Mouse (Mus musculus) left cerebral cortex, postnatal 4 days (tissue): ENCODE results near the gene Zfp65. TPM values are rescaled to one million over a fixed set of nuclear protein-coding genes. Genes with fewer than 3 reads are reported as not detected.

Experiments
- total RNA-seq, 2 experiments: library from RNA; stranded (reverse); gene quantifications; 2 replicates each; pipeline ENCODE4 v1.2.3; 2021

Zfp65 gene
- total RNA-seq, 2 experiments from 2014 or later, result 20.6 TPM

Other genes starting within 250 kb of the Zfp65 start
- gene Zfp874b, start 244.9 kb downstream of the Zfp65 start, total RNA-seq, result 10 to 100 TPM; 10.6 to 12.1 TPM
- gene Zfp58, start 228.6 kb downstream of the Zfp65 start, total RNA-seq, result 1 to 10 TPM; 7.9 to 8.3 TPM
- not detected for gene Gm26965, start 203.0 kb downstream of the Zfp65 start, total RNA-seq
- 10 to 100 TPM; 25.6 to 26.7 TPM for gene Zfp87, start 203.0 kb downstream of the Zfp65 start, total RNA-seq
- 10 to 100 TPM; 10.1 to 10.9 TPM for gene Zfp748, start 175.3 kb downstream of the Zfp65 start, total RNA-seq
- gene Zfp729b, start 119.5 kb downstream of the Zfp65 start, total RNA-seq, result 10 to 100 TPM; 11.3 to 11.4 TPM
- gene Gm49345, start 91.4 kb downstream of the Zfp65 start, total RNA-seq, result 1 to 10 TPM in 1 of 2 experiments, under 1 TPM in 1; 0.48 to 1.1 TPM
- gene Zfp729a, start 91.4 kb downstream of the Zfp65 start, total RNA-seq, result 1 to 10 TPM; 9.7 to 10.0 TPM
- gene Zfp738, start 42.1 kb downstream of the Zfp65 start, total RNA-seq, result 10 to 100 TPM; 21.5 to 25.0 TPM
- gene Zfp85, start 26.1 kb upstream of the Zfp65 start, total RNA-seq, result 1 to 10 TPM; 7.2 to 9.1 TPM
- 1 to 10 TPM; 3.2 to 4.9 TPM for gene Zfp493, start 50.5 kb upstream of the Zfp65 start, total RNA-seq
- gene Zfp273, start 84.6 kb upstream of the Zfp65 start, total RNA-seq, result 10 to 100 TPM in 1 of 2 experiments, 1 to 10 TPM in 1; 7.9 to 11.2 TPM
- gene Gm10037, start 101.9 kb upstream of the Zfp65 start, total RNA-seq, result 1 to 10 TPM; 3.8 to 5.3 TPM
- not detected for gene BC048507, start 134.2 kb upstream of the Zfp65 start, total RNA-seq